Mouse (Mus musculus): ENCODE results near the gene Slc51a.

Gene Slc51a

GRCm38 (mm10) chr16:32487234-32488111 lies at the start of gene Slc51a:
Gene Slc51a (minus strand): TSS chr16:32487879.
- TF ChIP-seq GATA4 (IDR thresholded peaks at IDR 0.05; ENCODE audit: insufficient replicate concordance, low read length): no peak

DNA sequence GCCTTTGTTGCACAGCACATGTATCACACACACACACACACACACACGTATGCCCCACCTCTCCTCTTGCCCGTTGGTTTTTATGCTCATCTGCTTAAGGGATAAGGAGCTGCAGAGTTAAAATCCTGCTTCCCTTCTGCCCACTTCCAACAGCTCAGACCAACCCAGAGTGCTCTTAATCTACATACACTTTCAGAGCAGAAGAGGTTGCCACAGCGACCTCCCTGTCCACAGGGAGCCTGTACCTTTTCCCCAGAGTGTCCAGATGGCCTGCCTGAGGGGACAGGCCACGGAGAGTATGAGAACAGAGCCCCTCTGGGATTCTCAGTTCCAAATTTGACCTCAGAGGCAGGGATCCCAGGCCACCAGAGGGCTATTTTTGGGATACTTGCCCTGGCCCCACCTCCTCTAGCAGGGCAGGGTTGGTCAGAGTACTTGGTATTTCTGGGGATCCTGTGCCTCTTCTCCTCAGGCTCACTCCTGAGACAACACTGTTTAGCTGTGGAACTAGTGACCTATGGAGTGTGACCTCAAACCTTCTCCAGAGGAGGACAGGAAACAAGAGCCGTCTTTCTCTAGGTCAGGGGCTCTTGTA lies 47.6 kb upstream of the Slc51a start:
- no peak for TF ChIP-seq GATA4 (IDR thresholded peaks at IDR 0.05; ENCODE audit: insufficient replicate concordance, low read length)

GRCm38 (mm10) chr16:32532878-32533826 lies 45.5 kb upstream of the Slc51a start:
- TF ChIP-seq GATA4 (IDR thresholded peaks at IDR 0.05; ENCODE audit: insufficient replicate concordance, low read length): no peak

DNA sequence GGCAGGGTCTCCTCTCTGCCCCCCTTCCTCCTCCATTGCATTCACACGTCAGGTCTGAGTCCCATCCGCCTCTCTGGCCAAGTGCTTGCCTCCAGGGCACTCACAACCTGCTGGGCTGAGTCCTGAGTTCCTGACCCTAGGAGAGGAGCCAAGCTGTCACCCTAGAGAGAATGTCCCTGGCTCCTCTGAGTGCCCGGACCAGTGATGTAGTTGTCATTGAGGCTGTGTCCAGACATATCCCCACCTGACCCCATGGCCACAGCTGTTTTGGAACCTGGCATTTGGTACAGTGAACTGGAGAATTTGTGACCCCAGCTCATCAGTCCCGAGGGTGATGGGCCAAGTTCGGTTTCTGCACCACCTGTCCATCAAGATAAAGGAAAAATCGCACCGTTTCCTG lies 39.2 kb upstream of the Slc51a start:
- TF ChIP-seq GATA4 (IDR thresholded peaks at IDR 0.05; ENCODE audit: insufficient replicate concordance, low read length): no peak

GRCm38 (mm10) chr16:32524244-32524615 lies 36.6 kb upstream of the Slc51a start:
- TF ChIP-seq GATA4 (IDR thresholded peaks at IDR 0.05; ENCODE audit: insufficient replicate concordance, low read length): no peak

DNA sequence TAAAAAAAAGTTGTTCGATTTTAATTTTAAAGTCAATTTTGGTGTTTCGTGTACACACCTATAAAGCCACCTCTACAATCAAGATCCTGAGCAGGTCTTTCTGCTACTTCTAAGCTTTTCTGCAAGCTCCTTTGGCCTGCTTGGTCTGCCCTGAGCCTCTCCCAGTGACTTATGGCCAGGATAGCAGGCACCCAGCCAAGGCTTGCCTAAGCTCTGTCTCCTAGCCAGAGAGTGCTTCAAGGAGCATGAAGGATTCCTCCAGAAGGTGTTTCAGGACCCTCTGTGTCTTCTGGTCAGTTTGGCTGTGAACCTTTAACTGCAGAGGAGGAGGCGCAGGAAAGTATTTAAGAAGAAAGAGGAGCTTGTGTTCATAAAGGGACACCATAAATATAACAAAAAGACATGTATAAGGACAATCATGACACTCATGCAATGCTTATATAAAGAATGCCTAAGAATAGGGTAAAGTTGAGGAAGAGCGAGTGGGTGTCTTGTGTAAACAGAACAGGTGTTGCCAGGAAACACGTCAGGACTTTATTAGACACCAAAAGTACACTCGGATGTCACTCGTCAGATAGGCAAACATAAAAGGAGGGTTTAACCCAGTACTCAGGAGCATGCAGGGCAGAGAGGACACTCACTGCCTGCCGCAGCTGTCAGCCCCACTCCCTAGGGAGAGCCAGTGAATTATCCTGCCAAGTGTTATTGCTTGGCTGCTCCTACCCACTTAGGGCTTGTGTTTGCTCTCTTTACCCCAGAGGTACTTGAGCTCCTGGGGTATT lies 36.0 kb upstream of the Slc51a start:
- TF ChIP-seq GATA4 (IDR thresholded peaks at IDR 0.05; ENCODE audit: insufficient replicate concordance, low read length): no peak

- no peak for TF ChIP-seq GATA4 (IDR thresholded peaks at IDR 0.05; ENCODE audit: insufficient replicate concordance, low read length)
Measured at GRCm38 (mm10) chr16:32522578-32523194, 35.0 kb upstream of the Slc51a start.

- TF ChIP-seq GATA4 (IDR thresholded peaks at IDR 0.05; ENCODE audit: insufficient replicate concordance, low read length): no peak
Measured at GRCm38 (mm10) chr16:32520372-32520748, 32.7 kb upstream of the Slc51a start.

GRCm38 (mm10) chr16:32519656-32520371 lies 32.1 kb upstream of the Slc51a start:
- TF ChIP-seq GATA4 (IDR thresholded peaks at IDR 0.05; ENCODE audit: insufficient replicate concordance, low read length): no peak

DNA sequence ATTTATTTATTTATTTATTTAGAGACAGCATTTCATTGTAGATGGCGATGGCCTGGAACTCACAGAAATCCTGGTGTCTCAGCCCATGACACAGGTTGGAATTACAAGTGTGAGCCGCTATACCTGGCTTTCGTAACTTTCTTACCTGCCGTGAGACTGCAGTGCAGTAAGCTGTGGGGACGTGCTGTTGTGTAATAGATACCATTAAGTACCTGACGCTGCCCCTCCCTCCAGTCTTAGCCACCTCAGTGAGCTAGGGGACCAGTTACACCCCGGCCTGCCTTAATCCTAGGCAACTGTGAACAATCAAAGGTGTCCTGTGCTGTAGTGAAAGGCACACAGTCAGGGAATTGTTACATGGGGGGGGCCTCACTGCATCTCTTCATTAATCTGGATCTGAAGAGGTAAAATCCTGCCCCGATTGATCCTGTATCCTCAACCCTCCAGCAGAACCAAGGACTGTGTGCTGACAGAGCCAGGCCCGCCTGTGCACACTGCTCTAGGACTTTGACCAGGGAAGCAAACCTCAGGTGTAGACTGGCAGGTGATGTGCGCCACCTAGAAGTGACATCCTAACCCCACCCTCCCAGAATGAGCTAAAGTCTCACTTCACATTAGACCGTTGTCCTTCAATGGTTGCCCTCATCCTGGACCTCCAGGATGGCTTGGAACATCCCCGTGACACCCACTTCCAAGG lies 30.3 kb upstream of the Slc51a start:
- TF ChIP-seq GATA4 (IDR thresholded peaks at IDR 0.05; ENCODE audit: insufficient replicate concordance, low read length): no peak

- TF ChIP-seq GATA4 (IDR thresholded peaks at IDR 0.05; ENCODE audit: insufficient replicate concordance, low read length): no peak
Measured at GRCm38 (mm10) chr16:32516006-32516962, 28.6 kb upstream of the Slc51a start.

DNA sequence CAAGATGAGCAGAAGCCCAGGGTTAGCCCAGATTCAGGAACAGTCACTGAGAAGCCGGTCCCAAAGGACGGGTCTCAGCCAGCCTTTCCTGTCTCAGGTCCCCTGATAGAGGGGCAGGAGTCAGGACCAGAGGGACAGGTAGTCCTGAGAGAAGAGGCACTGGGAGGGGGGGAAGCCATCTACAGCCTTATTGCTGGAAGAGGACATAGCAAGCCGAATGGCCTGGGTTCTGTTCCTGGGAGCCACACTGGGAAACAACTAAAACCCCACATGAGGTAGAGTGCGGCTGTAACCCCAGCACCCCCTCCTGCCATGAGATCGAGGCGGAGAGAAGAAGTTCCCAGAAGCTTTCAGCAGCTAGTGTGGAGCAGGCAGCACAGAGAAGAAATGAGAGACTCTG lies 26.3 kb upstream of the Slc51a start:
- no peak for TF ChIP-seq GATA4 (IDR thresholded peaks at IDR 0.05; ENCODE audit: insufficient replicate concordance, low read length)
